Mouse (Mus musculus) retina, embryonic 14.5 days (tissue): ENCODE data around the gene Fer.
A peak's percentile ranks its signal among the peaks of the same experiment; 100 is the strongest.

Source experiments
- DNase-seq: peaks from one replicate; pipeline ENCODE4 v3.0.0-alpha.2; 2015; ENCODE audit warnings: low spot score

Fer gene

GRCm38 (mm10) chr17:63871773-63872172, 8.9 kb downstream of the Fer start:
- DNase-seq: no peak

- DNase-seq: peak; percentile 42
These were observed 16.0 kb downstream of the Fer start for GRCm38 (mm10) chr17:63878889-63879288.

- no peak for DNase-seq
These were observed 17.1 kb downstream of the Fer start for GRCm38 (mm10) chr17:63880009-63880408.

GRCm38 (mm10) chr17:63886988-63887387, 24.1 kb downstream of the Fer start:
- DNase-seq: no peak

GRCm38 (mm10) chr17:63890611-63891010, 27.7 kb downstream of the Fer start:
- no peak for DNase-seq

- DNase-seq: no peak
These were observed 33.0 kb downstream of the Fer start for GRCm38 (mm10) chr17:63895829-63896228.

GRCm38 (mm10) chr17:63897050-63897449, 34.2 kb downstream of the Fer start:
- DNase-seq: no peak

GRCm38 (mm10) chr17:63909297-63909696, 46.4 kb downstream of the Fer start:
- no peak for DNase-seq

GRCm38 (mm10) chr17:63921601-63922203, 58.8 kb downstream of the Fer start:
- no peak for DNase-seq

GRCm38 (mm10) chr17:63925581-63925980, 62.7 kb downstream of the Fer start:
- DNase-seq: no peak

- no peak for DNase-seq
These were observed 67.8 kb downstream of the Fer start for GRCm38 (mm10) chr17:63930634-63931033.

GRCm38 (mm10) chr17:63931556-63931955, 68.7 kb downstream of the Fer start:
- no peak for DNase-seq

GRCm38 (mm10) chr17:63935408-63935807, 72.5 kb downstream of the Fer start:
- no peak for DNase-seq

- peak; percentile 8 for DNase-seq
These were observed 75.0 kb downstream of the Fer start for GRCm38 (mm10) chr17:63937886-63938285.

GRCm38 (mm10) chr17:63946772-63947171, 83.9 kb downstream of the Fer start:
- no peak for DNase-seq

- DNase-seq: no peak
These were observed 85.9 kb downstream of the Fer start for GRCm38 (mm10) chr17:63948811-63949210.

- peak; percentile 29 for DNase-seq
These were observed 88.6 kb downstream of the Fer start for GRCm38 (mm10) chr17:63951436-63951835.

- peak; percentile 37 for DNase-seq
These were observed 104.2 kb downstream of the Fer start for GRCm38 (mm10) chr17:63967091-63967490.

- DNase-seq: no peak
These were observed 106.6 kb downstream of the Fer start for GRCm38 (mm10) chr17:63969448-63969847.

- no peak for DNase-seq
These were observed 107.4 kb downstream of the Fer start for GRCm38 (mm10) chr17:63970239-63970638.

- no peak for DNase-seq
These were observed 108.1 kb downstream of the Fer start for GRCm38 (mm10) chr17:63970939-63971338.

GRCm38 (mm10) chr17:63972181-63972580, 109.3 kb downstream of the Fer start:
- no peak for DNase-seq

GRCm38 (mm10) chr17:63973806-63974205, 110.9 kb downstream of the Fer start:
- no peak for DNase-seq

GRCm38 (mm10) chr17:63974253-63974652, 111.4 kb downstream of the Fer start:
- no peak for DNase-seq
